ENCODE assay signal across 1 mouse cellular context in the genomic region with DNA sequence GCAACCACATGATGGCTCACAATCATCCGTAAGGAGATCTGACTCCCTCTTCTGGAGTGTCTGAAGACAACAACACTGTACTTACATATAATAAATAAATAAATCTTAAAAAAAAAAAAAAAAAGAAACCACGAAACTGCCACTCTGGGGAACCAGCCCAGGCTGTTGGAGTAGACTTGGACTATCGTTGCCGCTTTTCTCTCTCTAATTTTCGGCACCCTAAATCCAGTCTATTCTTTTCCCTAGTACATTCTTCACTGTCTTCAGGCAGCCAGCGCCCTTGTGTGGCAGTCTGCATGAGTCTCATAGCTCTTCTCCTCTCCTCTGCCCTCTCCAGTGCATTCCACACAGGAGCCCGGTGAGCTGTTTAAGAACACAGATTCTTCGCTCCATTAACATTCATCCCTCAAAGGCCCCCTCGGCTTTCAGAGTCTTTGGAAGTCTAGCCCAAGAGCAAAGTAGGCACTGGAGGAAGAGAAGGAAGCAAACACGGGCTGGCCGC.
A peak's percentile ranks its signal among the peaks of the same experiment; 100 is the strongest.
TF ChIP-seq lines count a peak whose summit lies in the region.

No protein-coding gene starts in this region.

TF ChIP-seq in CH12.LX, 34 proteins besides CTCF, POLR2A, EP300 and RAD21:
- TF ChIP-seq ZNF384 (IDR thresholded peaks at IDR 0.05; ENCODE audit: low read depth, low read length) (peak; percentile 63; the same call in 1 of the 2 replicates), NRF1 (IDR thresholded peaks at IDR 0.05; ENCODE audit: low read depth, low read length) (no peak), JUND (conservative IDR thresholded peaks at IDR 0.05; ENCODE audit: low read depth, low read length) (no peak)
